Mouse (Mus musculus) spleen, embryonic (tissue): ENCODE results near the gene Togaram1.

Experiments
- CTCF ChIA-PET: fragments of 350-600 bp; sonication (Branson Sonifier 250); formaldehyde crosslinking; loops from one replicate; lab custom pipeline; 2022; lab: Charles Lee

The Togaram1 gene

DNA sequence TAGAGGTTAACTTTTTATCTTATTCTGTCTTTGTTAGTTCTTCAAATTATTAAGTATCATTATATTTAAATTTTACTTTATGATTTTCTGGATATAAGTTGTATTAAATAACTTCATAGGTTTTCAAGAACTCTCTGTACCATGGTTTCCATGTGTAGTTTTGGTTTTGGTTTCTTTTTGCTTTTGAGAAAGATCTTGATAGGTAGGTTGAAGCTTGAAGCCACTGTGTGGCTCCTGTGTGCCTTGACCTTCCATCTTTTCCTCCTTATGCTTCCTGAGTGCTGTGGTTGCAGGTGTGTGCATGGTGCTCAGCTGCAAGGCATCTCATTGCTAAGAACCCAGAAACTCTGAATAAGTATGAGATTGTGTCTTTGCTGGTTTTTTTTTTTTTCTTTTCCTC lies 83.2 kb downstream of the Togaram1 start:
- CTCF ChIA-PET: no interaction called here

- CTCF ChIA-PET: interaction anchor here (0.9 kb wide), 1 partner anchor 20 kb away, joined by 3 read pairs; no protein-coding TSS in a partner anchor
Observed at GRCm38 (mm10) chr12:65058203-65058602, 92.6 kb downstream of the Togaram1 start.

- CTCF ChIA-PET: no interaction called here
Observed at GRCm38 (mm10) chr12:65061082-65061481, 95.5 kb downstream of the Togaram1 start.

DNA sequence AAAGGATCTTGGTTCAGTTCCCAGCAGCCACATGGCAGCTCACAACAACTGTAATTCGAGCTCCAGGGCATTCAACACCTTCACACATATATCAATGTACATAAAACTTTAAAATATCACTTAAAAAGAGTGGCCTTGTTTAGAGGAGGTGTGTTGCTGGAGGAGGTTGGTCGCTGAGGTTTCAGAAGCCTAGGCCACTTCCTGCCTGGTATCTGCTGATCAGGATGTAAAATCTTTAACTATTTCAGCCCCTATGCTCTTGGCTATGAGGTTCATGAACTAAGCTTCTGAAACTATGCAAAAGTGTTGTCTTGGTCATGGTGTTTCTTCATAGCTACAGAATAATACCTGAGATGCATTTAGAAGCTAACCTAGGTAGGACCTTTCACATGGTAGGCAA lies 99.6 kb downstream of the Togaram1 start:
- CTCF ChIA-PET: no interaction called here

GRCm38 (mm10) chr12:65066234-65066633 lies 100.6 kb downstream of the Togaram1 start:
- CTCF ChIA-PET: interaction anchor here (0.7 kb wide), 1 partner anchor 10 kb away, joined by 3 read pairs; no protein-coding TSS in a partner anchor

GRCm38 (mm10) chr12:65068409-65068808 lies 102.8 kb downstream of the Togaram1 start:
- CTCF ChIA-PET: interaction anchor here (0.5 to 0.8 kb wide), 2 partner anchors 8 to 45 kb away, joined by 4 read pairs; no protein-coding TSS in a partner anchor
